Mouse (Mus musculus) forebrain, embryonic 14.5 days (tissue): ENCODE results near the gene Necab2. TPM values are rescaled to one million over a fixed set of nuclear protein-coding genes. Genes with fewer than 3 reads are reported as not detected.

Experiments used
- ATAC-seq: fragments of 200-750 bp; cut with Nextera tagmentation; 2 replicates; pipeline ENCODE4 v1.8.0; 2017; ENCODE audit warnings: mild to moderate bottlenecking, moderate library complexity
- DNase-seq: peaks from one replicate; pipeline ENCODE4 v3.0.0-alpha.2; 2015; ENCODE audit warnings: low spot score
- H3K27ac ChIP-seq: fragments of 300-500 bp; sonication (generic); 2 replicates; pipeline ENCODE4 v1.5.1; 2014; ENCODE audit warnings: low read depth, mild to moderate bottlenecking, control low read depth, low read length, moderate library complexity
- H3K27me3 ChIP-seq: fragments of 300-500 bp; sonication (generic); replicated peaks from 2 replicates; pipeline ENCODE4 v1.6.1; 2014; ENCODE audit warnings: low read length, control low read depth, mixed read lengths; ENCODE audit not compliant: control insufficient read depth, insufficient read depth
- H3K36me3 ChIP-seq: fragments of 300-500 bp; sonication (generic); 2 replicates; pipeline ENCODE4 v1.6.1; 2014; ENCODE audit warnings: low read length, control low read depth; ENCODE audit not compliant: control insufficient read depth, insufficient read depth
- H3K4me1 ChIP-seq: fragments of 300-500 bp; sonication (generic); 2 replicates; pipeline ENCODE4 v1.6.1; 2014; ENCODE audit warnings: antibody characterized with exemption, low read length, control low read depth; ENCODE audit not compliant: control insufficient read depth, insufficient read depth
- H3K4me2 ChIP-seq: fragments of 300-500 bp; sonication (generic); 2 replicates; pipeline ENCODE4 v1.6.1; 2014; ENCODE audit warnings: mild to moderate bottlenecking, control low read depth, low read length
- H3K4me3 ChIP-seq: fragments of 300-500 bp; sonication (generic); 2 replicates; pipeline ENCODE4 v1.5.1; 2014; ENCODE audit warnings: low read depth, low read length, control low read depth
- H3K9ac ChIP-seq: fragments of 300-500 bp; sonication (generic); 2 replicates; pipeline ENCODE4 v1.6.1; 2014; ENCODE audit warnings: mild to moderate bottlenecking, low read length, control low read depth, moderate library complexity
- H3K9me3 ChIP-seq: fragments of 300-500 bp; sonication (generic); replicated peaks from 2 replicates; pipeline ENCODE4 v1.6.1; 2016; ENCODE audit warnings: low read length, control low read depth, mixed read lengths; ENCODE audit not compliant: control insufficient read depth
- WGBS: fragments of 180-500 bp; shearing (Covaris S2); extraction: QIAGEN DNeasy Blood & Tissue Kit; methylation state at CpG from one replicate; pipeline ENCODE4 v1.1.7; 2014; 5-methylcytosine and 5-hydroxymethylcytosine counted together
- polyA plus RNA-seq: library from polyadenylated mRNA; unstranded; fragments of >200 nt; fragmentation: Nextera tagmentation; extraction: Ambion mirVana; gene quantifications from 2 replicates; pipeline ENCODE4 v1.2.1, GENCODE M21; 2014

Gene Necab2
- polyA plus RNA-seq, 1 experiment from 2014 or later, result 16.9 TPM

DNA sequence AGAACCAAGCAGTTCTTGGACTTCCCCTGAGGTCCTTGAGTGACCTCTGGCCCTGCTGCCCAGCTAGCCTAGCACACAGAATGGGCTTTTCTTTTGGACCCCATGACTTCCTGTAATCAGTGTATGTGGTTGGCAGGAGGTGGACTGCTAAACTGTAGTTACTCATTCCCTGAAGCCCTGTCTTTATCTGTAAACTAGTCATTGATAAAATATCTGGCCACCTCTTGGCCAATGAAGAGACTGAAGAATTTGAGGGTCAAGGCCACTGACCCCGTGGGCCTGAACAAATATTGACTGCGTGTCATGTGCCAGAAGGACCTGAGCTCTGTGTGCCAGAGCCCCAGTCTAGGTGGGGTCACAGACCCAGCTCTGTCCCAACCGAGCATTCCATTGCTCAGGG, 14.1 kb upstream of the Necab2 start:
- no peaks in the 10 kb centered on the region for H3K9me3 ChIP-seq
- DNase-seq (no peak), ATAC-seq (no peak)
- WGBS, result 61% methylated on average over 3 of the region's 3 CpGs
- no peaks in the 10 kb centered on the region for H3K27me3 ChIP-seq
- no peak overlapping the region for H3K4me2 ChIP-seq
- H3K4me1 ChIP-seq, result no peaks in the 10 kb centered on the region
- H3K9ac ChIP-seq, result no peak overlapping the region
- H3K36me3 ChIP-seq, result no peaks in the 10 kb centered on the region
- H3K27ac ChIP-seq, result no peak overlapping the region
- no peak overlapping the region for H3K4me3 ChIP-seq

DNA sequence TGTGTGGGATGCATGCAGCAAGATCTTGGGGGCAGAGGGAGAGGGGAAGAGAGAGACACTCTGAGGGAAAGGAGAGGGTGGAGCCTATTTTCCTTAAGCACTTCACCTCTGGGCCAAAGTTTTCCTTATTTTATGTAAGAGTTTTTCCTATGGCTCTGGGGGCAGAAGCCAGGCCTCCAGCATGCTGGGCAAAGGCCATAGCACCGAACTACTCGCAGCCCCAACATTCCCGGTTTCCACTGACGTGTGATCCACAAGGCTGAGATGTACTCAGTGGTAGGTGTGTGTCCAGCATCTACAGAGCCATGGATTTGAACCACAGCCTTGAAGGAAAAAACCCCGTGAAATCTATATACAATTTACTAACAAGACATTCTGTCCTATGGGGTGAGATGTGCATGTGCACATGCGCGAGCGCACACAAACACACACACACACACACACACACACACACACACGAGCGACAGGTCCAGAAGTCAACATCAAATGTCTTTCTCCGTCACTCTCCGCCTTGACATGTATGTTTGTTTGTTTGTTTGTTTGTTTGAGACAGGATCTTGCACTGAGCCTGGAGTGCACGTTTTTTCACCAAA, 12.8 kb upstream of the Necab2 start, which contains the start of gene Osgin1:
Osgin1 (plus strand) TSS at position 543 of the 593 bp plus-strand sequence.
- no peaks in the 10 kb centered on the region for H3K27me3 ChIP-seq
- WGBS, result 89% methylated on average over 13 of the region's 13 CpGs
- ATAC-seq (no peak), DNase-seq (no peak)
- H3K4me1 ChIP-seq, result no peaks in the 10 kb centered on the region
- no peaks in the 10 kb centered on the region for H3K9me3 ChIP-seq
- no peak within 1 kb of the TSS for H3K4me3 ChIP-seq
- no peaks in the 10 kb centered on the region for H3K36me3 ChIP-seq
- H3K4me2 ChIP-seq, result no peak within 1 kb of the TSS
- no peak within 1 kb of the TSS for H3K27ac ChIP-seq
- H3K9ac ChIP-seq, result no peak within 1 kb of the TSS

DNA sequence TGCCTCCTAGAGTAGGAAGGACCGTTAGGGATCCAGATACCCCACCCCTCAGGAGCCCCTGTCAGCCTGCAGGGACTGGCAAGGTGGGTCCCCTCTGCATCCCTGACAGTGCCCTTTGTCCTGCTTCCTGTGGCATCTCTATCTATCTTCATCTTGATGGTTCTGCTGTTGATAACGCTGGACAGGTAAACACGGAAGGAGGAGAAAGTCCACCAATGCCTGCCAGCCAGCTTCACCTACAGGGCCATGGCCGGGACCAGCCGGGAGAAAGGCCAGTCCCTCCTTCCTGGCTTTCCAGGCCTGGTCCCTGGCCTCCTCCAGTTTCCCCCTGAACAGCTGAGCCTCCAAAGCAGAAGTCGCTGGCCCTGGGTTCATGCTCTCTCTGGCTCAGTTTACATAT, 11.9 kb upstream of the Necab2 start:
- no peak overlapping the region for H3K9ac ChIP-seq
- DNase-seq (no peak), ATAC-seq (no peak)
- 89% methylated on average over 6 of the region's 6 CpGs for WGBS
- no peak overlapping the region for H3K4me3 ChIP-seq
- H3K27me3 ChIP-seq, result no peaks in the 10 kb centered on the region
- no peak overlapping the region for H3K4me2 ChIP-seq
- no peaks in the 10 kb centered on the region for H3K9me3 ChIP-seq
- H3K4me1 ChIP-seq, result no peaks in the 10 kb centered on the region
- H3K36me3 ChIP-seq, result no peaks in the 10 kb centered on the region
- no peak overlapping the region for H3K27ac ChIP-seq

DNA sequence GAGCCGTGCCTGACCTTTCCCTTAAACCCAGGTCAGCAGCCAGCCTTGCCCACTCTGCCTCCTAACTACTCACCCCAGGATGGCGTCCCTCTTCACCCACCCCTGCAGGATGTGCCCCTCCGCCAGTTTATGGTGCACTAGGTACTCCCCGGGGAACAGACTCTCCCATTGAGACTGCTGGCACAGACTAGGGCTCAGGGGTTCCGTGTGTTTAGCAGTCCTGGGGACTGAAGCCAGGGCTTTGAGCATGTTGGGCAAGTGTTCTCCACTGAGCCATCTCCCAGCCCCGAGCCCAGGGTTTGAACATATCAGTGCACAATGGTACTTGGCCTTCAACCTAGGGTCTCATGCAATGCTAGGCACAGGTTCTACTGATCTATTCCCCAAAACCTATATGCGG, 11.0 kb upstream of the Necab2 start:
- ATAC-seq, result no peak

DNA sequence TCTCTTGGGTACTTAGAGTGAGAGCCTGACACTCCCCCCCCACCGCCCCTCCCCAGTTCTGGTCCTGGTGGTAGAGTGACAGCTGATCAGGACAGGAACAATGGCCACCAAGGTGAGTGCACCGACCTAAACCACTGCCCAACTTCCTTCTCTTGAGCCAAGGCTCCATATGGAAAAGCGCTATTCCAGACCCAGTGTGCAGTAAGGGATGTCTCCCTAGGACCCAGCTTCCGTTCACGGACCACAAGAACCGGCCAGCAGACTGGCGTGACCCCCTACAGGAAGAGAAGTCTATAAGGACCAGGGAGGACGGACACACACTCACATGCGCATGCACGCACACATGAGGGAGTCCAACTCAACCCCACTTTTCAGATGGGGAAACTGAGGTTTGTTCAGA, 10.2 kb upstream of the Necab2 start:
- DNase-seq (no peak), ATAC-seq (no peak)
- no peaks in the 10 kb centered on the region for H3K4me1 ChIP-seq
- H3K4me2 ChIP-seq, result no peak overlapping the region
- H3K36me3 ChIP-seq, result no peaks in the 10 kb centered on the region
- no peaks in the 10 kb centered on the region for H3K9me3 ChIP-seq
- H3K27me3 ChIP-seq, result no peaks in the 10 kb centered on the region
- H3K4me3 ChIP-seq, result no peak overlapping the region
- 86% methylated on average over 10 of the region's 10 CpGs for WGBS
- H3K27ac ChIP-seq, result no peak overlapping the region
- H3K9ac ChIP-seq, result no peak overlapping the region

More for the DNA sequence above, 11.0 kb upstream of the Necab2 start:
- no peak overlapping the region for H3K4me3 ChIP-seq
- no peak for DNase-seq
- no peaks in the 10 kb centered on the region for H3K36me3 ChIP-seq
- 92% methylated on average over 7 of the region's 7 CpGs for WGBS
- no peak overlapping the region for H3K9ac ChIP-seq
- no peaks in the 10 kb centered on the region for H3K4me1 ChIP-seq
- H3K4me2 ChIP-seq, result no peak overlapping the region
- H3K27me3 ChIP-seq, result no peaks in the 10 kb centered on the region
- no peak overlapping the region for H3K27ac ChIP-seq
- no peaks in the 10 kb centered on the region for H3K9me3 ChIP-seq

DNA sequence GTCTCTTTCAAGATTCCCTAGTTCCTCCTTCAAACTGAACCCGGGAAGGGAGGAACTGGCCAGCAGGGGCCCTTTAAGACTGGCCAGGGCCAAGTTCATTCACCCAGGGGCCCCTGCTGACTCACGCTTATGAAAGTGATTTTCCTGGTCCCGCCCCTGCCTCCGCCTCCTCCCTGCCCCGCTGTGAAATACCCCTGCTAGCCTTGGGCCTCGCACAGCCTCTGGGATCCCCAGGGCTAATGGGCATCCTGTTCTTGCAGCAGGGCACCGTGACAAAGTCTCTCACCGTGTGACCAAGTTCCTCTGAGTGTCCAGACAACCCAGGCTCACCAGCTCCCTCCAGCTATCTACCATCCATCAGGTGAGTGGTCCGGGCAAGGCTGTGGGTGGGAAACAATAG, 9.6 kb upstream of the Necab2 start:
- H3K4me3 ChIP-seq, result no peak overlapping the region
- H3K36me3 ChIP-seq, result no peaks in the 10 kb centered on the region
- H3K4me1 ChIP-seq, result no peaks in the 10 kb centered on the region
- ATAC-seq, result no peak
- no peak overlapping the region for H3K4me2 ChIP-seq
- DNase-seq, result no peak
- 20% methylated on average over 9 of the region's 9 CpGs for WGBS
- no peak overlapping the region for H3K9ac ChIP-seq
- no peak overlapping the region for H3K27ac ChIP-seq
- no peaks in the 10 kb centered on the region; the same call in 1 of the 2 replicates for H3K27me3 ChIP-seq
- H3K9me3 ChIP-seq, result no peaks in the 10 kb centered on the region

DNA sequence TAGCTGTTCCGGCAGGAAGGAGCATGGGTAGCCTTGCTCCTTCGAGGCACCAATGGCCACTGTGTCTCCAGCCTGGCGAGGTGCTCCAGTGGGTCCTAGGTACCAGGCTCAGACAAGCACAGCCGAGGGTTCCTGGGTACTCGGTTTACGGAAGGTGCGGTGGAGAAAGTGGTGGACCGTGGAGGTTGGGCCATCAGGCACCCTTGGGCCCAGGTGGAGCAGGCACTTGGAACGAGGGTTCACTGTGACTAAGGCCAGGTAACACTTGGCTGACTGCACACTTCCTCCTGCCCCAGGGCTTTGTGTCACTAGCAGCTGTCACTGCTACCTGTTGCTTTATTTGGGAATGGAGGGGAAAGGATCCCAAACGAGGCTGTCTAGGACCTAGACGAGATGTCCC, 9.0 kb upstream of the Necab2 start:
- Histone ChIP-seq H3K36me3 (no peaks in the 10 kb centered on the region), H3K4me3 (no peak overlapping the region), H3K4me1 (no peaks in the 10 kb centered on the region), H3K4me2 (no peak overlapping the region), H3K9me3 (no peaks in the 10 kb centered on the region), H3K27ac (no peak overlapping the region), H3K9ac (no peak overlapping the region), H3K27me3 (no peaks in the 10 kb centered on the region; the same call in 1 of the 2 replicates)
- 65% methylated on average over 11 of the region's 11 CpGs for WGBS
- no peak for ATAC-seq
- no peak for DNase-seq

DNA sequence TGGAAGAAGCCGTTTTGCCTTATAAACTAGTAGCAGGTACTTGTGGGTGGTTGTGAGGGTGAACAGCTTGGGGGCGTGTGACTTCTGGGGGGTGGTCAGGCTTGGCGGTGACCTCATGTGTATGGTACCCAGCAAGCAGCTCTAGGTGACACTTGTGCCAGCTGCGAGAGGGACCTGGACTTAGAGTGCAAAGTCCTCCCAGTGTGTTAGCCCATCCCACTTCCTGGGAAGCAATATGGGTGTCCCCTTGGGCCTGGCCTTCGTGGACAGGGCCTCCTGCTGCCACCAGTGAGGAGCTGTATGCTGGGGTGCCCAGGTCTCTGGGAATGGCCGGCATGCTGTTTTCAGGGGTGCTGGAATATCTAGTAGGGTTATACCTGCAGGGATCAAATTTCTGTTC, 7.6 kb upstream of the Necab2 start:
- no peak overlapping the region for H3K4me3 ChIP-seq
- no peak for ATAC-seq
- no peaks in the 10 kb centered on the region for H3K36me3 ChIP-seq
- no peaks in the 10 kb centered on the region for H3K9me3 ChIP-seq
- no peak overlapping the region for H3K4me2 ChIP-seq
- no peak overlapping the region for H3K27ac ChIP-seq
- no peaks in the 10 kb centered on the region; the same call in 1 of the 2 replicates for H3K27me3 ChIP-seq
- DNase-seq, result no peak
- H3K4me1 ChIP-seq, result no peaks in the 10 kb centered on the region
- 82% methylated on average over 6 of the region's 6 CpGs for WGBS
- H3K9ac ChIP-seq, result no peak overlapping the region

DNA sequence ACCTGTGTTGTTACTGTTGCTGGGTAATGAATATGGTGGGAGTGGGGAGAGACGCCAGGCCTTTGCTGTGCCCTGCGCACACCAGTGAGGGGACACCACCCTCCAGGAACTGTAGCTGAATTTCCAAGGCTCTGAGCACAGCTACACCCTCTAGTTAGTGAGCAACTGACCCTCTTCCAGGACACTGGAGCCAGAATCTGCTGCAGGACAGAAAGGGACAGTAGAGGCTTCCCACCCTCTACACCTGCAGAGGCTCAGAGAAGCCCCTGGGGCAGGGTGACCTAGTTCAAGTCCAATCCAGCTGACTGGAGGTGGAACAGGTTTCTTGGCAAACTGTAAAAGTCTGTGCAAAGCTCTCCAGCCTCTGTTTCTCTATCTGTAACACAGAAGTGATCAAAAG, 7.1 kb upstream of the Necab2 start:
- 94% methylated on average over 2 of the region's 2 CpGs for WGBS
- Histone ChIP-seq H3K9me3 (no peaks in the 10 kb centered on the region), H3K4me3 (no peak overlapping the region), H3K9ac (no peak overlapping the region), H3K27me3 (no peaks in the 10 kb centered on the region; the same call in 1 of the 2 replicates), H3K4me2 (no peak overlapping the region), H3K27ac (no peak overlapping the region), H3K4me1 (no peaks in the 10 kb centered on the region), H3K36me3 (no peaks in the 10 kb centered on the region)
- no peak for ATAC-seq
- no peak for DNase-seq
